ENCODE assay signal across 23 mouse cellular contexts in the genomic region with DNA sequence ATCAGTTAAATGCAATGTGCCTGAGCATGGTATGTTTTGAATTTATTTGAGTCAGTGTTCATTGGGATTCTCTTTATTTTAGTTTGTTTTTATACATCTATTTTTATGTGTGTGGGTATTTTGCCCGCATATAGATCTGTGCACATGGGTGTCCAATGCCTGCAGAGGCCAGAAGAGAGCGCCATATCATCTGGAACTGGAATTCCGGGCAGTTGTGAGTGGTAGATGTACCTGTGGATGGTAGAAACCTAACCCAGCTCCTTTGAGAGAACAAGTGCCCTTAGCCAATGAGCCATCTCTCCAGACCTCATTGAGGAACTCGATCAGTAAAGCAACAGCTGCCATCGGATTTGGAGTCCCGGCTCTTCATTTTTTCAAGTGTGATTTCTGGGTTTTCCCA.
DNase-seq lines count a peak whose midpoint lies in the region; ATAC-seq and TF ChIP-seq lines count a peak whose summit lies in the region.
"Had no signal": no experiment of that assay in that cellular context is flagged by ENCODE, and none has a peak within 500 bp of the region (broad histone marks: within the 10 kb centered on the region; RNA-seq: fewer than 3 reads in every experiment).

No protein-coding gene starts in this region.

- no peak overlapping the region for H3K4me2 ChIP-seq in lung, postnatal 0 days (replicated peaks; ENCODE audit: low read depth, low read length)
- H3K4me2 ChIP-seq in stomach, embryonic 14.5 days (replicated peaks; ENCODE audit: low read depth, low read length) = no peak overlapping the region
- H3K4me2 ChIP-seq in stomach, postnatal 0 days (replicated peaks; ENCODE audit: low read depth) = no peak overlapping the region
- H3K4me2 ChIP-seq: embryonic facial prominence, embryonic 12.5 days; forebrain, embryonic 12.5 days had no signal

- no peaks in the 10 kb centered on the region for H3K27me3 ChIP-seq in lung, postnatal 0 days (replicated peaks; ENCODE audit: insufficient read depth, low read length)
- H3K27me3 ChIP-seq in stomach, embryonic 14.5 days (ENCODE audit: control insufficient read depth, insufficient read depth, low read length) = no peaks in the 10 kb centered on the region
- no peaks in the 10 kb centered on the region for H3K27me3 ChIP-seq in stomach, postnatal 0 days (ENCODE audit: control insufficient read depth, insufficient read depth, low read length)
- H3K27me3 ChIP-seq: embryonic facial prominence, embryonic 12.5 days; forebrain, embryonic 12.5 days had no signal

- no peak for TF ChIP-seq POLR2A in lung, adult 2 months (IDR thresholded peaks at IDR 0.05; ENCODE audit: borderline replicate concordance, extremely low read depth, low read depth, low read length)

- no peaks in the 10 kb centered on the region for H3K9me3 ChIP-seq in lung, postnatal 0 days (ENCODE audit: low read length)
- H3K9me3 ChIP-seq in stomach, embryonic 14.5 days (ENCODE audit: control insufficient read depth, low read depth, low read length) = no peaks in the 10 kb centered on the region
- no peaks in the 10 kb centered on the region for H3K9me3 ChIP-seq in stomach, postnatal 0 days (ENCODE audit: control insufficient read depth, low read length)
- H3K9me3 ChIP-seq: embryonic facial prominence, embryonic 10.5 days; embryonic facial prominence, embryonic 12.5 days; forebrain, embryonic 10.5 days; forebrain, embryonic 12.5 days had no signal

- H3K4me3 ChIP-seq in lung, postnatal 0 days (ENCODE audit: low read depth, low read length) = no peak overlapping the region
- no peak overlapping the region for H3K4me3 ChIP-seq in lung, adult 2 months (replicated peaks; ENCODE audit: extremely low read depth, low read depth, low read length)
- no peak overlapping the region for H3K4me3 ChIP-seq in stomach, embryonic 14.5 days (ENCODE audit: low read depth, low read length)
- H3K4me3 ChIP-seq in stomach, postnatal 0 days (ENCODE audit: low read depth, low read length) = no peak overlapping the region
- H3K4me3 ChIP-seq: embryonic facial prominence, embryonic 10.5 days; embryonic facial prominence, embryonic 12.5 days; forebrain, embryonic 10.5 days; forebrain, embryonic 12.5 days had no signal

- DNase-seq in lung, postnatal 0 days (ENCODE audit: low spot score) = no peak
- DNase-seq in lung, adult 2 months = no peak
- DNase-seq in stomach, postnatal 0 days (ENCODE audit: low spot score) = peak; percentile 57
- no peak for DNase-seq in left cerebral cortex, postnatal 25 days (ENCODE audit: low spot score in 2 of 2)
- DNase-seq: adrenal gland, adult 8-10 months; adrenal gland, postnatal 14 days; adrenal gland, postnatal 36 days; cerebellum, adult 11-12 months; cerebellum, adult 2 months; cerebellum, adult 9-10 months; cerebellum, postnatal 10 days; cerebellum, postnatal 25 days had no signal

- H3K27ac ChIP-seq in lung, postnatal 0 days (ENCODE audit: low read length) = no peak overlapping the region
- H3K27ac ChIP-seq in stomach, embryonic 14.5 days (ENCODE audit: low read length) = no peak overlapping the region
- H3K27ac ChIP-seq in stomach, postnatal 0 days (replicated peaks) = no peak overlapping the region
- H3K27ac ChIP-seq: embryonic facial prominence, embryonic 10.5 days; embryonic facial prominence, embryonic 12.5 days; forebrain, embryonic 10.5 days; forebrain, embryonic 12.5 days had no signal

- no peak for ATAC-seq in lung, postnatal 0 days
- ATAC-seq in stomach, embryonic 14.5 days (ENCODE audit: insufficient number of reproducible peaks, insufficient read depth, low FRiP score, low read depth) = peak; percentile 61; the same call in 1 of the 2 replicates
- peak; percentile 76 for ATAC-seq in stomach, postnatal 0 days (ENCODE audit: low FRiP score, low TSS enrichment)
- no peak for ATAC-seq in erythroid progenitor cell, adult 5-6 weeks (replicated peaks; ENCODE audit: low FRiP score, poor library complexity, severe bottlenecking)
- ATAC-seq: activated CD4-positive, CD25-positive, alpha-beta regulatory T cell, adult 4 months; forebrain, embryonic 14.5 days; forebrain, embryonic 16.5 days; Patski had no signal

- 59% methylated on average over 6 of the region's 6 CpGs for WGBS in lung, postnatal 0 days
- 77% methylated on average over 6 of the region's 6 CpGs for WGBS in lung, adult 2 months
- WGBS in stomach, embryonic 14.5 days = 78% methylated on average over 6 of the region's 6 CpGs
- 77% methylated on average over 6 of the region's 6 CpGs for WGBS in stomach, postnatal 0 days

- no peak overlapping the region for H3K9ac ChIP-seq in lung, postnatal 0 days (replicated peaks; ENCODE audit: low read depth)
- H3K9ac ChIP-seq in stomach, embryonic 14.5 days (replicated peaks; ENCODE audit: low read depth, low read length) = no peak overlapping the region
- H3K9ac ChIP-seq in stomach, postnatal 0 days (ENCODE audit: low read length) = no peak overlapping the region
- H3K9ac ChIP-seq: embryonic facial prominence, embryonic 12.5 days; forebrain, embryonic 12.5 days had no signal

- H3K4me1 ChIP-seq in lung, postnatal 0 days (ENCODE audit: insufficient read depth, low read depth, low read length) = no peaks in the 10 kb centered on the region
- H3K4me1 ChIP-seq in lung, adult 2 months (ENCODE audit: control insufficient read depth, insufficient read depth, low read length) = no peaks in the 10 kb centered on the region
- H3K4me1 ChIP-seq in stomach, embryonic 14.5 days (ENCODE audit: control insufficient read depth, insufficient read depth, low read length) = no peaks in the 10 kb centered on the region
- H3K4me1 ChIP-seq in stomach, postnatal 0 days (replicated peaks; ENCODE audit: control insufficient read depth, insufficient read depth) = no peaks in the 10 kb centered on the region
- H3K4me1 ChIP-seq: embryonic facial prominence, embryonic 10.5 days; embryonic facial prominence, embryonic 12.5 days; forebrain, embryonic 12.5 days had no signal

- H3K36me3 ChIP-seq in lung, postnatal 0 days (ENCODE audit: insufficient read depth, low read length) = no peaks in the 10 kb centered on the region
- no peaks in the 10 kb centered on the region for H3K36me3 ChIP-seq in stomach, embryonic 14.5 days (ENCODE audit: control insufficient read depth, insufficient read depth, low read length)
- H3K36me3 ChIP-seq in stomach, postnatal 0 days (ENCODE audit: control insufficient read depth, insufficient read depth, low read length) = no peaks in the 10 kb centered on the region
- H3K36me3 ChIP-seq: embryonic facial prominence, embryonic 10.5 days; embryonic facial prominence, embryonic 12.5 days; forebrain, embryonic 10.5 days; forebrain, embryonic 12.5 days; G1E had no signal

- intact Hi-C loops in left cerebral cortex, postnatal 25 days (cut with DNase I) = no loop called here

- no peak for TF ChIP-seq EP300 in lung, postnatal 0 days (IDR thresholded peaks at IDR 0.05)
- TF ChIP-seq EP300 in stomach, postnatal 0 days (optimal IDR thresholded peaks at IDR 0.05) = no peak

- peak; percentile 26 for TF ChIP-seq CTCF in lung, postnatal 0 days (IDR thresholded peaks at IDR 0.05)
- no peak for TF ChIP-seq CTCF in lung, adult 2 months (IDR thresholded peaks at IDR 0.05; ENCODE audit: insufficient read depth, low read length)
- peak; percentile 61 for TF ChIP-seq CTCF in stomach, postnatal 0 days (IDR thresholded peaks at IDR 0.05; ENCODE audit: low read depth)

Comparison
In these comparisons a context has a peak if more than half of its experiments do, and no peak if none do; other contexts are left out.
1. ATAC-seq: peak in stomach, embryonic 14.5 days (single experiment) and stomach, postnatal 0 days (single experiment); none in lung, postnatal 0 days (single experiment) and erythroid progenitor cell, adult 5-6 weeks (single experiment).